Mouse (Mus musculus) heart, adult 10 weeks (tissue): ENCODE measurements around the gene Ykt6. TPM values are rescaled to one million over a fixed set of nuclear protein-coding genes. Genes with fewer than 3 reads are reported as not detected.

Experiments
- polyA plus RNA-seq: library from polyadenylated mRNA; stranded (reverse); fragments of 350-450 nt; fragmentation: Illumina TruSeq; extraction: RNeasy Lipid Tissue Mini Kit (QIAGEN cat#74804); gene quantifications from one replicate; pipeline ENCODE4 v1.2.3, GENCODE M21; 2014; ENCODE audit warnings: low read depth, low replicate concordance

Gene Ykt6
- 62.0 TPM for polyA plus RNA-seq

DNA sequence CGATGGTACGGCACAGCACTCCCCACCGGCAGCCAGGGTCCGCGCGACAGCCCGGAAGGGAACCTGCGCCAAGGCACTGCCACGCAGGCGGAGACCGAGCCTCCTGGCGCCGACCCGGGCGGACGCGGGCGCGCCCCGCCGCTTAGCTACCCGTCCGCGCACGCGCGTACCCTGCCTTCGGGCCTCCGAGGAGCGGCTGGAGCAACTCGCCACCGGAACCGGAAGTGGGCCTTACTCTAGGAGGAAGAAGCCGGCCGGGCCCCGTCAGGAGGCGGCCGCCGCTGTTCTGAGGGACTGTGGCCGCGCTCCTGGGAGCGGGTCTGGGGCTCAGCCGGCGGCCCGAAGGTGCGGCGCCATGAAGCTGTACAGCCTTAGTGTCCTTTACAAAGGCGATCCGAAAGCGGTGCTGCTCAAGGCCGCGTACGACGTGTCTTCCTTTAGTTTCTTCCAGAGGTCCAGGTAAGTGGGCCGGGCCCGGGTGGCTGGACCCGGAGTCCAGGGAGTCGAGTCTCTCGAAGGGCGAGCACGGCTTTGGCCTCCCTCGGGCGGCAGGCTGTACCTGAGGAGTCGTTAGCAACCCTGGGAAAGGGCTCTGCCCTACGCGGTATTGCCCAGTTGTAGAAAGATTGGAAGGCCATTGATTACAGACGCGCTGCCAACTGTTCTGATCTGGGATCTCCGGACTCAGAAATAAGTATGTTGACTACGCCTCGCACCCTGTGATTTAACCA is at the start of gene Ykt6:
Gene Ykt6 (plus strand): TSS at position 148 of the 731 bp plus-strand sequence.

DNA sequence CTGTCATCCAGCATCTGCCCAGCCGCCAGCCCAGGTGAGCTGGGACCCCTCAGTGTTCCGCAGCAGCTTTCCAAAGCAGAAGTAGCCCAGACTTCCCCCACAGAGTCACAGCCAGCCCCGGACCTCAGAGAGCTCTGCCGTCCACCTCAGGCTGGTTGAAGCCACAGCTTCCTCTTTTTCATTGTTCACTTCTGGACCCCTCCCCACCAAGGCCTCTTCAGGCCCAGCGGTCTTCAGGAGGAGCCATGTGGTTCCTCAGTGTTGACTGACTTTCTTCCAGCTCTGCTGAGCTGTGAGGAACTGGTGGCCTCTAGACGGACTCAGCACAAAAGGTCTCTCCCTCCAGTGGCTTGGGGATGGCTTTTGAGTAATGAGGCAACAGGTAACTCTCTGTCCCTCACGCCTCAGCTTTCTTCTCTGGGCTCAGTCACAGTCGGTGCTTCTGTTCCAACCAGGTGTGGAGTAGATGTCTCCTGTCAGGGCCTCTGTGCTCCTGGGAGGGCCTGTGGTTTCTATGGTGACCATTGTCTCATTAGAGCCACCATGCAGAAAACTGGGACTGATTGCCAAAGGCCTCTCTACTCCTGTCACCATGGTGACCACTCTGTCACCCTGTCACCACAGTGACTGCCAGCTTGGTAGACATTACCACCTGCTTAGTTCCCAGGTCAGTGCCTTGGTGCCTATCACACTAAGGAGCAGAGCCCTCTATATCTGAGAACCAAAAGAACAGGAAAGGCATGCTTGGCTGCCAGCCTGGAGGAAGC is 5.7 kb upstream of the Ykt6 start, which contains the start of gene Gck:
Gene Gck (minus strand): TSS at position 496 of the 767 bp plus-strand sequence.

Other genes with a start within 250 kb of the Ykt6 start
- 124 TPM for gene Mrps24, start 240.0 kb upstream of the Ykt6 start, polyA plus RNA-seq
- 36.6 TPM for gene Urgcp, start 193.3 kb upstream of the Ykt6 start, polyA plus RNA-seq
- gene Dbnl, start 167.2 kb upstream of the Ykt6 start, polyA plus RNA-seq = 29.6 TPM
- 939 TPM for gene Pgam2, start 152.0 kb upstream of the Ykt6 start, polyA plus RNA-seq
- 4.5 TPM for gene Polm, start 117.7 kb upstream of the Ykt6 start, polyA plus RNA-seq
- gene Aebp1, start 93.7 kb upstream of the Ykt6 start, polyA plus RNA-seq = 23.7 TPM
- gene Pold2, start 77.4 kb upstream of the Ykt6 start, polyA plus RNA-seq = 33.1 TPM
- 2,189 TPM for gene Myl7, start 56.9 kb upstream of the Ykt6 start, polyA plus RNA-seq
- 16.7 TPM for gene Gck, start 5.6 kb upstream of the Ykt6 start, polyA plus RNA-seq
- gene Camk2b, start 110.7 kb downstream of the Ykt6 start, polyA plus RNA-seq = 7.6 TPM
- gene A730071L15Rik, start 244.3 kb downstream of the Ykt6 start, polyA plus RNA-seq = not detected
- gene Nudcd3, start 244.7 kb downstream of the Ykt6 start, polyA plus RNA-seq = 55.5 TPM